Mouse (Mus musculus) kidney, adult 2 months (tissue): Measurements from ENCODE around the gene Amigo1.

ENCODE experiments used
- CTCF ChIP-seq: fragments of 200-500 bp; conservative IDR thresholded peaks from 2 replicates; pipeline ENCODE4 v1.5.1; 2011; ENCODE audit warnings: low read depth, mild to moderate bottlenecking, control low read depth, low read length, moderate library complexity, mixed read lengths; ENCODE audit not compliant: insufficient read depth, insufficient read length
- POLR2A ChIP-seq: fragments of 200-500 bp; IDR thresholded peaks from one replicate; pipeline ENCODE4 v1.6.1; 2011; ENCODE audit warnings: low read depth, low read length, control low read depth

- TF ChIP-seq CTCF, result no peak
- TF ChIP-seq POLR2A, result no peak
Observed at GRCm38 (mm10) chr3:108195941-108196590, 9.9 kb downstream of the Amigo1 start.
